Mouse (Mus musculus) gonadal fat pad, adult 2 months (tissue): ENCODE data around the gene Heatr1. TPM values are rescaled to one million over a fixed set of nuclear protein-coding genes. Genes with fewer than 3 reads are reported as not detected.

ENCODE experiments used
- DNase-seq: peaks from one replicate; pipeline ENCODE4 v3.0.0-alpha.2; 2012; ENCODE audit warnings: low read depth
- polyA plus RNA-seq: library from polyadenylated mRNA; depleted of rRNA; stranded (reverse); fragments of >200 nt; gene quantifications from 2 replicates; pipeline ENCODE4 v1.2.3, GENCODE M21; 2012; rRNA removed

The Heatr1 gene
- polyA plus RNA-seq, result 20.9 and 22.6 TPM in 2 replicates

GRCm38 (mm10) chr13:12394609-12395505, at the start of gene Heatr1:
TSS of gene Heatr1 (plus strand) at chr13:12395027.
- DNase-seq, result peak; percentile 96

GRCm38 (mm10) chr13:12346837-12347236, 48.0 kb upstream of the Heatr1 start:
- no peak for DNase-seq

GRCm38 (mm10) chr13:12349197-12349824, 45.5 kb upstream of the Heatr1 start:
- no peak for DNase-seq

- no peak for DNase-seq
Observed at GRCm38 (mm10) chr13:12356184-12356583, 38.6 kb upstream of the Heatr1 start.

- DNase-seq, result no peak
Observed at GRCm38 (mm10) chr13:12357554-12357953, 37.3 kb upstream of the Heatr1 start.

- DNase-seq, result no peak
Observed at GRCm38 (mm10) chr13:12361486-12361885, 33.3 kb upstream of the Heatr1 start.

- no peak for DNase-seq
Observed at GRCm38 (mm10) chr13:12369041-12369621, 25.7 kb upstream of the Heatr1 start.

GRCm38 (mm10) chr13:12369930-12370329, 24.9 kb upstream of the Heatr1 start:
- no peak for DNase-seq

GRCm38 (mm10) chr13:12372755-12373154, 22.1 kb upstream of the Heatr1 start:
- DNase-seq, result no peak

GRCm38 (mm10) chr13:12376778-12377177, 18.0 kb upstream of the Heatr1 start:
- no peak for DNase-seq

- DNase-seq, result no peak
Observed at GRCm38 (mm10) chr13:12384796-12385195, 10.0 kb upstream of the Heatr1 start.

- DNase-seq, result no peak
Observed at GRCm38 (mm10) chr13:12386286-12386685, 8.5 kb upstream of the Heatr1 start.

GRCm38 (mm10) chr13:12395571-12395970, 744 bp downstream of the Heatr1 start:
- DNase-seq, result no peak

GRCm38 (mm10) chr13:12408343-12409066, 13.7 kb downstream of the Heatr1 start:
- no peak for DNase-seq

GRCm38 (mm10) chr13:12412016-12412415, 17.2 kb downstream of the Heatr1 start:
- DNase-seq, result no peak

- no peak for DNase-seq
Observed at GRCm38 (mm10) chr13:12420596-12420995, 25.8 kb downstream of the Heatr1 start.

- DNase-seq, result no peak
Observed at GRCm38 (mm10) chr13:12428556-12428955, 33.7 kb downstream of the Heatr1 start.

GRCm38 (mm10) chr13:12433843-12434242, 39.0 kb downstream of the Heatr1 start:
- no peak for DNase-seq

- no peak for DNase-seq
Observed at GRCm38 (mm10) chr13:12439586-12439985, 44.8 kb downstream of the Heatr1 start.

GRCm38 (mm10) chr13:12440813-12441212, 46.0 kb downstream of the Heatr1 start:
- no peak for DNase-seq

- no peak for DNase-seq
Observed at GRCm38 (mm10) chr13:12442008-12442587, 47.3 kb downstream of the Heatr1 start.

GRCm38 (mm10) chr13:12453150-12453549, 58.3 kb downstream of the Heatr1 start:
- DNase-seq, result no peak
